Mouse (Mus musculus) embryonic facial prominence, embryonic 14.5 days (tissue): ENCODE data around the gene Ptpn11. TPM values are rescaled to one million over a fixed set of nuclear protein-coding genes. Genes with fewer than 3 reads are reported as not detected.

ENCODE experiments used
- ATAC-seq: fragments of 200-750 bp; cut with Nextera tagmentation; 2 replicates; pipeline ENCODE4 v1.8.0; 2017; ENCODE audit warnings: low read depth, moderate number of reproducible peaks, moderate TSS enrichment
- DNase-seq: peaks from one replicate; pipeline ENCODE4 v3.0.0-alpha.2; 2015; ENCODE audit warnings: low spot score
- H3K27ac ChIP-seq: fragments of 300-500 bp; sonication (generic); replicated peaks from 2 replicates; pipeline ENCODE4 v1.5.1; 2014; ENCODE audit warnings: low read depth, mild to moderate bottlenecking, low read length, moderate library complexity
- H3K27me3 ChIP-seq: fragments of 300-500 bp; sonication (generic); replicated peaks from 2 replicates; pipeline ENCODE4 v1.6.1; 2014; ENCODE audit warnings: low read length; ENCODE audit not compliant: control insufficient read depth, insufficient read depth
- H3K36me3 ChIP-seq: fragments of 300-500 bp; sonication (generic); 2 replicates; pipeline ENCODE4 v1.6.1; 2014; ENCODE audit warnings: low read length, mixed read lengths; ENCODE audit not compliant: control insufficient read depth, insufficient read depth
- H3K4me1 ChIP-seq: fragments of 300-500 bp; sonication (generic); 2 replicates; pipeline ENCODE4 v1.6.1; 2014; ENCODE audit warnings: antibody characterized with exemption, low read length; ENCODE audit not compliant: control insufficient read depth, insufficient read depth
- H3K4me2 ChIP-seq: fragments of 300-500 bp; sonication (generic); 2 replicates; pipeline ENCODE4 v1.6.1; 2014; ENCODE audit warnings: low read depth, mild to moderate bottlenecking, low read length, moderate library complexity, mixed read lengths
- H3K4me3 ChIP-seq: fragments of 300-500 bp; sonication (generic); 2 replicates; pipeline ENCODE4 v1.5.1; 2014; ENCODE audit warnings: low read depth, mild to moderate bottlenecking, low read length
- H3K9ac ChIP-seq: fragments of 300-500 bp; sonication (generic); 2 replicates; pipeline ENCODE4 v1.6.1; 2014; ENCODE audit warnings: low read depth, mild to moderate bottlenecking, low read length, moderate library complexity, mixed read lengths
- H3K9me3 ChIP-seq: fragments of 300-500 bp; sonication (generic); 2 replicates; pipeline ENCODE4 v1.6.1; 2016; ENCODE audit warnings: low read length; ENCODE audit not compliant: control insufficient read depth
- WGBS: fragments of 180-500 bp; shearing (Covaris S2); extraction: QIAGEN DNeasy Blood & Tissue Kit; methylation state at CpG from one replicate; pipeline ENCODE4 v1.1.7; 2014; 5-methylcytosine and 5-hydroxymethylcytosine counted together
- polyA plus RNA-seq: library from polyadenylated mRNA; unstranded; fragments of >200 nt; fragmentation: Nextera tagmentation; extraction: Ambion mirVana; gene quantifications from 2 replicates; pipeline ENCODE4 v1.2.1, GENCODE M21; 2014

The Ptpn11 gene
- polyA plus RNA-seq, 1 experiment from 2014 or later = 25.8 TPM

- Histone ChIP-seq H3K4me1 (no peaks in the 10 kb centered on the region), H3K27me3 (no peaks in the 10 kb centered on the region), H3K36me3 (no peaks in the 10 kb centered on the region), H3K4me2 (no peak overlapping the region), H3K9me3 (0 out of 2 replicates have a peak, but pooled peaks cover 4% of the 10 kb centered on the region), H3K9ac (no peak overlapping the region), H3K4me3 (no peak overlapping the region), H3K27ac (no peak overlapping the region)
- 58% methylated on average over 3 of the region's 3 CpGs for WGBS
- DNase-seq (no peak), ATAC-seq (no peak)
Observed at GRCm38 (mm10) chr5:121093281-121093680, 97.9 kb downstream of the Ptpn11 start.

- H3K4me2 ChIP-seq = no peak overlapping the region
- no peaks in the 10 kb centered on the region for H3K36me3 ChIP-seq
- no peak overlapping the region for H3K4me3 ChIP-seq
- 0 out of 2 replicates have a peak, but pooled peaks cover 4% of the 10 kb centered on the region for H3K9me3 ChIP-seq
- WGBS = 76% methylated on average over 7 of the region's 7 CpGs
- ATAC-seq = no peak
- H3K4me1 ChIP-seq = no peaks in the 10 kb centered on the region
- no peak overlapping the region for H3K9ac ChIP-seq
- DNase-seq = no peak
- H3K27me3 ChIP-seq = no peaks in the 10 kb centered on the region
- H3K27ac ChIP-seq = no peak overlapping the region
Observed at GRCm38 (mm10) chr5:121089660-121090059, 101.5 kb downstream of the Ptpn11 start.

DNA sequence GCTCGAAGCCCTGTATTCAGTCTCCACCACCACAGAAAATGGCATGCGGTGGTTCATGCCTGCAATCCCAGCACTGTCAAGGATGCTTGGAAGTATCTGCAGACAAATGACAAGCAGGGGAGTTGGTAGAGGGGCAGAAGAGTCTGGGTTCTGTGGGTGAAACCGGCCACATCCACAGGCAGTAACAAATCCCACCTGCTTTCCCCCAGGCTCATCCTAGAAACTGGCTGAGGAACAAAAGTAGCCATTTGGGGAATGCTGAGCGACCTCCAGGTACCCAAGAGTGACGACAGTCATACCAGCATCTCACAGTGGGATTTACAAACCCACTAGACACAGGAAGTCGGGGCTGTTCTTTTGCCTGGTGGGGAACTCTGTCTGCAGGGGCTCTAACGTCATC lies 103.5 kb downstream of the Ptpn11 start:
- WGBS = 56% methylated on average over 7 of the region's 7 CpGs

GRCm38 (mm10) chr5:121082605-121083004 lies 108.6 kb downstream of the Ptpn11 start:
- no peaks in the 10 kb centered on the region for H3K4me1 ChIP-seq
- H3K27me3 ChIP-seq = no peaks in the 10 kb centered on the region
- no peaks in the 10 kb centered on the region for H3K36me3 ChIP-seq
- 92% methylated on average over 7 of the region's 7 CpGs for WGBS
- ATAC-seq (no peak), DNase-seq (no peak)
- H3K27ac ChIP-seq = no peak overlapping the region
- H3K9me3 ChIP-seq = 0 out of 2 replicates have a peak, but pooled peaks cover 3% of the 10 kb centered on the region
- H3K4me3 ChIP-seq = no peak overlapping the region
- H3K4me2 ChIP-seq = no peak overlapping the region
- no peak overlapping the region for H3K9ac ChIP-seq

More for the DNA sequence above, 103.5 kb downstream of the Ptpn11 start:
- Histone ChIP-seq H3K4me1 (no peaks in the 10 kb centered on the region), H3K9me3 (0 out of 2 replicates have a peak, but pooled peaks cover 4% of the 10 kb centered on the region), H3K4me2 (no peak overlapping the region), H3K27ac (no peak overlapping the region), H3K9ac (no peak overlapping the region), H3K36me3 (no peaks in the 10 kb centered on the region), H3K27me3 (no peaks in the 10 kb centered on the region), H3K4me3 (no peak overlapping the region)
- DNase-seq (no peak), ATAC-seq (no peak)

- no peak overlapping the region for H3K9ac ChIP-seq
- H3K9me3 ChIP-seq = 0 out of 2 replicates have a peak, but pooled peaks cover 3% of the 10 kb centered on the region
- H3K4me2 ChIP-seq = no peak overlapping the region
- no peaks in the 10 kb centered on the region for H3K4me1 ChIP-seq
- no peaks in the 10 kb centered on the region for H3K36me3 ChIP-seq
- no peak for DNase-seq
- H3K27me3 ChIP-seq = no peaks in the 10 kb centered on the region
- H3K27ac ChIP-seq = no peak overlapping the region
- WGBS = 79% methylated on average over 5 of the region's 5 CpGs
- no peak for ATAC-seq
- no peak overlapping the region for H3K4me3 ChIP-seq
Observed at GRCm38 (mm10) chr5:121081754-121082153, 109.4 kb downstream of the Ptpn11 start.

Other genes starting within 250 kb of the Ptpn11 start
- 1.2 and 1.3 TPM in 2 replicates for gene Rph3a, start 181.3 kb downstream of the Ptpn11 start, polyA plus RNA-seq
- 685 and 696 TPM in 2 replicates for gene Rpl6, start 13.1 kb upstream of the Ptpn11 start, polyA plus RNA-seq
- 7.3 and 7.4 TPM in 2 replicates for gene Hectd4, start 28.8 kb upstream of the Ptpn11 start, polyA plus RNA-seq
- gene Trafd1, start 194.2 kb upstream of the Ptpn11 start, polyA plus RNA-seq = 71.8 and 75.8 TPM in 2 replicates
- 38.0 and 40.3 TPM in 2 replicates for gene Naa25, start 206.5 kb upstream of the Ptpn11 start, polyA plus RNA-seq